Mouse (Mus musculus) ES-Bruce4 (cell line): ENCODE measurements at regions not wholly inside any gene's neighbourhood (a gene's known extent, or its start where the extent isn't known, plus 50 kb on each side); places are given as distances from the start of the nearest gene placed in this dataset.

Source experiments
- CTCF ChIP-seq: IDR thresholded peaks from one replicate; pipeline ENCODE4 v1.8.1; 2011; ENCODE audit warnings: low read depth, low read length
- EP300 ChIP-seq: IDR thresholded peaks from 2 replicates; pipeline ENCODE4 v1.6.1; 2011; ENCODE audit warnings: low read depth, low read length; ENCODE audit not compliant: insufficient read depth
- POLR2A ChIP-seq: IDR thresholded peaks from one replicate; pipeline ENCODE4 v1.8.1; 2011; ENCODE audit warnings: low read length; ENCODE audit not compliant: insufficient read depth

DNA sequence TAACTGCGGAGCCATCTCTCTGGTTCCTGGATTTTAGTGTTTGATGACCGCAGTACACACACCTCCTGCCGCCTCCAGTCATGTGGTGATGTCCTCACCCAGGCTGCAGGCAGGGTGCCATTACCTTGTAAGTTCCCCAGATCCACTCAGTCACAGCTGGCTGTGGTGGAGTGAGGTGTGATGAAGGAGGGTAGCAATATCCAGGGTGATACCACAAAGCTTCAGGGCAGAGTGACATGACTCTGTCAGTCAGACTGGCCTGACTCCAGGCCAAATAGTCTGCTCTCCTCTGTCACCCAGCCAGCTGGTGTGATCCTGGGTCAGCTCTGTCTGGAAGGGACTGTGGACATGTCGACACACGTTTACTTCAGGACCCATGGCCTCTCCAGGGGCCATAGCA is 183.7 kb downstream of the Utp6 start:
- TF ChIP-seq EP300 (no peak), POLR2A (no peak), CTCF (no peak)
